Mouse (Mus musculus): ENCODE measurements around the gene Pip4k2a. TPM values are rescaled to one million over a fixed set of nuclear protein-coding genes. Genes with fewer than 3 reads are reported as not detected.
A peak's percentile ranks its signal among the peaks of the same experiment; 100 is the strongest.

Gene Pip4k2a
- polyA plus RNA-seq, 1 experiment from 2014 or later = 7.7 TPM

GRCm38 (mm10) chr2:18831031-18831774, 166.7 kb downstream of the Pip4k2a start:
- no peak overlapping the region for H3K4me3 ChIP-seq
- H3K36me3 ChIP-seq = no peaks in the 10 kb centered on the region
- H3K27me3 ChIP-seq (ENCODE audit: low read depth, poor library complexity, severe bottlenecking) = no peaks in the 10 kb centered on the region
- DNase-seq (ENCODE audit: low spot score) = no peak
- WGBS = 86% methylated on average over 6 of the region's 6 CpGs
- no peaks in the 10 kb centered on the region for H3K9me3 ChIP-seq (replicated peaks)
- no peak overlapping the region for H3K27ac ChIP-seq (replicated peaks)
- H3K4me1 ChIP-seq = no peaks in the 10 kb centered on the region

- Histone ChIP-seq H3K36me3 (no peaks in the 10 kb centered on the region), H3K4me3 (no peak overlapping the region), H3K9me3 (replicated peaks) (no peaks in the 10 kb centered on the region), H3K27me3 (ENCODE audit: low read depth, poor library complexity, severe bottlenecking) (no peaks in the 10 kb centered on the region), H3K27ac (replicated peaks) (no peak overlapping the region), H3K4me1 (peaks cover 20% of the 10 kb centered on the region)
- DNase-seq (ENCODE audit: low spot score) = no peak
- WGBS = 82% methylated on average over 9 of the region's 9 CpGs
These were observed 175.2 kb downstream of the Pip4k2a start for GRCm38 (mm10) chr2:18822711-18823110.

GRCm38 (mm10) chr2:18821451-18822379, 176.2 kb downstream of the Pip4k2a start:
- Histone ChIP-seq H3K4me1 (peaks cover 20% of the 10 kb centered on the region), H3K27me3 (ENCODE audit: low read depth, poor library complexity, severe bottlenecking) (no peaks in the 10 kb centered on the region), H3K27ac (replicated peaks) (peak overlapping the region; percentile 19; the same call in 1 of the 2 replicates), H3K9me3 (replicated peaks) (no peaks in the 10 kb centered on the region), H3K4me3 (no peak overlapping the region), H3K36me3 (no peaks in the 10 kb centered on the region)
- peak; percentile 14 for DNase-seq (ENCODE audit: low spot score)
- 66% methylated on average over 18 of the region's 18 CpGs for WGBS

- no peak for DNase-seq (ENCODE audit: low spot score)
- no peaks in the 10 kb centered on the region for H3K36me3 ChIP-seq
- WGBS = 73% methylated on average over 7 of the region's 7 CpGs
- H3K9me3 ChIP-seq (replicated peaks) = no peaks in the 10 kb centered on the region
- no peaks in the 10 kb centered on the region for H3K27me3 ChIP-seq (ENCODE audit: low read depth, poor library complexity, severe bottlenecking)
- H3K27ac ChIP-seq (replicated peaks) = no peak overlapping the region
- no peak overlapping the region for H3K4me3 ChIP-seq
- H3K4me1 ChIP-seq = peaks cover 20% of the 10 kb centered on the region
These were observed 178.4 kb downstream of the Pip4k2a start for GRCm38 (mm10) chr2:18819520-18819919.

- 92% methylated on average over 2 of the region's 2 CpGs for WGBS
- H3K27me3 ChIP-seq (ENCODE audit: low read depth, poor library complexity, severe bottlenecking) = no peaks in the 10 kb centered on the region
These were observed 181.9 kb downstream of the Pip4k2a start for GRCm38 (mm10) chr2:18816036-18816435.

DNA sequence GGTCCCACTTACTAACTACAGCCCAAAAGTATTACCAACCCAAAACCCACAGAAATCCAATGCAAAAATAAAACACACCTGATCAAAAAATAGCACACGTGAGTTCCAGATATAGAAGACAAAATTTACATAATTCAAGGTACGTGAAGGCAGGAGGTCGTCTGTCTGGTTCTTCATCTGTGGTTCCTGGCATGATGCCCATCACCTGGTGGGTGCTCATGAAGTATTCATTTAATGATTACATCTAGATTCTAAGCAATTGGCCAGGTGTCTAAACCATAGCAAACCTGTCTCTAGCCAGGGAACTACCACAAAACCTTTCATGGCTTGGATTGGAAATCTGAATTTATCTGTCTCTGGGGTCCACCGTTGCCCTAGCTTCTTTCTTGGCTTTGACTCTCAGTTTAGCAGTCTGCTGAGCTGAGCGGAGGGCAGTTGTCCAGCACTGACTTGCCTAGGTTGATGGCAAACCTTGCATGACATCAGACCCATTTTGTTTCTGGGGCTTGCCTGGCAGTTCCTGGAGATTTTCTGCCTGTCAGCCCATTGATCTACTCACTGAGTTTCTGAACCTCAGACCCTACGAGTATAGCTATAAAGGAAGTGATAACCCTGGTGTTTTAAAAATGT, 182.5 kb downstream of the Pip4k2a start:
- Histone ChIP-seq H3K9me3 (replicated peaks) (no peaks in the 10 kb centered on the region), H3K4me1 (no peaks in the 10 kb centered on the region), H3K27me3 (ENCODE audit: low read depth, poor library complexity, severe bottlenecking) (no peaks in the 10 kb centered on the region), H3K36me3 (no peaks in the 10 kb centered on the region), H3K27ac (replicated peaks) (no peak overlapping the region), H3K4me3 (no peak overlapping the region)
- DNase-seq (ENCODE audit: low spot score) = no peak
- 91% methylated on average over 6 of the region's 6 CpGs for WGBS

More at GRCm38 (mm10) chr2:18816036-18816435, 181.9 kb downstream of the Pip4k2a start:
- Histone ChIP-seq H3K4me3 (no peak overlapping the region), H3K9me3 (replicated peaks) (no peaks in the 10 kb centered on the region), H3K36me3 (no peaks in the 10 kb centered on the region), H3K4me1 (no peaks in the 10 kb centered on the region; the same call in 1 of the 2 replicates), H3K27ac (replicated peaks) (no peak overlapping the region)
- no peak for DNase-seq (ENCODE audit: low spot score)

GRCm38 (mm10) chr2:18814447-18814804, 183.5 kb downstream of the Pip4k2a start:
- 59% methylated on average over 5 of the region's 5 CpGs for WGBS
- Histone ChIP-seq H3K4me3 (no peak overlapping the region), H3K27me3 (ENCODE audit: low read depth, poor library complexity, severe bottlenecking) (no peaks in the 10 kb centered on the region), H3K36me3 (no peaks in the 10 kb centered on the region), H3K27ac (replicated peaks) (no peak overlapping the region), H3K9me3 (replicated peaks) (no peaks in the 10 kb centered on the region), H3K4me1 (no peaks in the 10 kb centered on the region)
- no peak for DNase-seq (ENCODE audit: low spot score)

DNA sequence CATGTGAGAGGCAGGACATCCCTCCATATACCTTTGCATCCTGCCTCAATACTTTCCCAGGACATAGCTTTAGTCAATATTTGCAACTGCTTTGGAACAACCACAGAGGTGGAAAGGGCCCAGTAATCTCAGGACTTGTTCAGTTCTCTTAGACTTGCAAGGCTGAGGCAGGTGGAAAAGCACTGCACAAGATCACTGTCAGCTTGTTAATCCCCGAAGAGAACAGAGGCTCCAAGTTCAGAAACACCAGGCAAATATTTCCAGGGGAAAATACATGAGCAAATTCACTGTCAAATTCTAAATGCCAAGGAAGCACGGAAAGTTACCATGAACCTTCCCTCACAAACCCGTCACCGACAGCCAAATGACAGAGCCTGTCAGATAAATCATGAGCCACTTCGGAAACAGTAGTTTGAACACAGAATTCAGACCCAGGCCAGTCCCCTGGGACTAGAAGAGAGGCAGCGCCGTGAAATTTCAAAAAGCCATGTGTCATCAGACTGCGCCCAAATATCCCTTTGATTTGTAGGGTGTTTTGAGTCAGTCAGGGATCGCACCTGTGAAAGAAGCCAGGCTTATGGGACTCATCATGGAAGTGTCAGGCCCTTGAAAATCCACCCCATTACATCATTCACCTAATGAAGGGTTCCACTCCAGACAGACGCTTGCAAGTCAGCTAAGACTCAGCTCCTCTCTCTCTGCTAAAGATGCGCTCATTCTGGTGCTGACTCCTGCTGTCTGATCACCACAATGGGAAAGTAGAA, 184.1 kb downstream of the Pip4k2a start:
- no peaks in the 10 kb centered on the region for H3K4me1 ChIP-seq
- no peaks in the 10 kb centered on the region for H3K27me3 ChIP-seq (ENCODE audit: low read depth, poor library complexity, severe bottlenecking)
- no peak overlapping the region for H3K4me3 ChIP-seq
- no peaks in the 10 kb centered on the region for H3K36me3 ChIP-seq
- H3K27ac ChIP-seq (replicated peaks) = no peak overlapping the region
- H3K9me3 ChIP-seq (replicated peaks) = no peaks in the 10 kb centered on the region
- WGBS = 85% methylated on average over 11 of the region's 11 CpGs
- no peak for DNase-seq (ENCODE audit: low spot score)

GRCm38 (mm10) chr2:18807961-18808360, 190.0 kb downstream of the Pip4k2a start:
- Histone ChIP-seq H3K9me3 (replicated peaks) (no peaks in the 10 kb centered on the region), H3K36me3 (no peaks in the 10 kb centered on the region), H3K27me3 (ENCODE audit: low read depth, poor library complexity, severe bottlenecking) (peaks cover 17% of the 10 kb centered on the region), H3K4me3 (no peak overlapping the region), H3K4me1 (0 out of 2 replicates have a peak, but pooled peaks cover 2% of the 10 kb centered on the region), H3K27ac (replicated peaks) (no peak overlapping the region)
- 86% methylated on average over 2 of the region's 2 CpGs for WGBS
- DNase-seq (ENCODE audit: low spot score) = no peak

DNA sequence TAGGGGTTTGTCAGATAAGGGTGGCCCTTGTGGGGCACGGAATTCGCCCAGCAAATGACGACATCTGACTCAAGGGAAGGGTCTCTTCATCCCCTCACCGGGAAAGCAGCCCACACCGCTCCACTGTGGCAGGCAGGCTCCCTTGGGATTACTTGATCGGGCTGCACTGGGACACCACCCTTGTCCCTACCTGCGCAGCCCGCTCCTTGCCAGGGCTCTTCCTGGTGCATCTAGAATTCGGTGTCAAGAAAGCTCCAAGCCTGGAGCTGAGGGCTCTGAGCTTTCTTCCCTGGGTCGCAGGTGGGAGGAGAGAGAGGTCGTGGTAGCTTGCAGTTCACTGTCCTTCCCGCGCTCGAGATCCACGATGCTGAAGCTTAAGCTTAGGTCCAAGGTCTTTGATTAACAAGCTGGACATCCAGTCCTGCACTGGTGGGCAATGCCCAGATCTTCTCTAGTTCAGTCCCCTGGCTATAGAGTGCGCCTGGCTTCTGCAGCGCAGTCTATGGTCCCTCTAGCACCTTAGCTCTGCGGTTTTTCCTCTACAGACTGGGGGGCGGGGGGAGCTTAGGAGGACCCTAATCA, 196.6 kb downstream of the Pip4k2a start:
- peaks cover 44% of the 10 kb centered on the region for H3K4me1 ChIP-seq
- H3K9me3 ChIP-seq (replicated peaks) = no peaks in the 10 kb centered on the region
- WGBS = 2% methylated on average over 19 of the region's 19 CpGs
- H3K4me3 ChIP-seq = peak overlapping the region; percentile 61
- peaks cover 83% of the 10 kb centered on the region for H3K27me3 ChIP-seq (ENCODE audit: low read depth, poor library complexity, severe bottlenecking)
- H3K27ac ChIP-seq (replicated peaks) = peak overlapping the region; percentile 49; the same call in 1 of the 2 replicates
- peak; percentile 51 for DNase-seq (ENCODE audit: low spot score)
- no peaks in the 10 kb centered on the region for H3K36me3 ChIP-seq

- peaks cover 89% of the 10 kb centered on the region for H3K27me3 ChIP-seq (ENCODE audit: low read depth, poor library complexity, severe bottlenecking)
- no peak for DNase-seq (ENCODE audit: low spot score)
- peak overlapping the region; percentile 79 for H3K27ac ChIP-seq (replicated peaks)
- H3K9me3 ChIP-seq (replicated peaks) = no peaks in the 10 kb centered on the region
- H3K36me3 ChIP-seq = no peaks in the 10 kb centered on the region
- H3K4me1 ChIP-seq = peaks cover 44% of the 10 kb centered on the region
- WGBS = 2% methylated on average over 24 of the region's 24 CpGs
- H3K4me3 ChIP-seq = peak overlapping the region; percentile 61
These were observed 197.2 kb downstream of the Pip4k2a start for GRCm38 (mm10) chr2:18800646-18801251.

Data from midbrain, embryonic 10.5 days (tissue).